Mouse (Mus musculus) hindbrain, postnatal 0 days (tissue): ENCODE results near the gene Wdfy2. TPM values are rescaled to one million over a fixed set of nuclear protein-coding genes. Genes with fewer than 3 reads are reported as not detected.

Experiments
- ATAC-seq: fragments of 200-750 bp; cut with Nextera tagmentation; 2 replicates; pipeline ENCODE4 v1.8.0; 2017; ENCODE audit warnings: mild to moderate bottlenecking, moderate TSS enrichment, moderate library complexity
- DNase-seq: peaks from one replicate; pipeline ENCODE4 v3.0.0-alpha.2; 2015; ENCODE audit warnings: low spot score
- H3K27ac ChIP-seq: fragments of 300-500 bp; sonication (generic); 2 replicates; pipeline ENCODE4 v1.5.1; 2014; ENCODE audit warnings: mild to moderate bottlenecking
- H3K27me3 ChIP-seq: fragments of 300-500 bp; sonication (generic); 2 replicates; pipeline ENCODE4 v1.6.1; 2014; ENCODE audit warnings: low read length, mixed read lengths; ENCODE audit not compliant: insufficient read depth
- H3K36me3 ChIP-seq: fragments of 300-500 bp; sonication (generic); 2 replicates; pipeline ENCODE4 v1.6.1; 2014; ENCODE audit warnings: low read length, mixed read lengths; ENCODE audit not compliant: insufficient read depth
- H3K4me1 ChIP-seq: fragments of 300-500 bp; sonication (generic); 2 replicates; pipeline ENCODE4 v1.6.1; 2014; ENCODE audit warnings: antibody characterized with exemption, low read length, mixed read lengths; ENCODE audit not compliant: insufficient read depth
- H3K4me2 ChIP-seq: fragments of 300-500 bp; sonication (generic); 2 replicates; pipeline ENCODE4 v1.6.1; 2014; ENCODE audit warnings: low read depth, mild to moderate bottlenecking, low read length, moderate library complexity, mixed read lengths
- H3K4me3 ChIP-seq: fragments of 300-500 bp; sonication (generic); 2 replicates; pipeline ENCODE4 v1.5.1; 2014; ENCODE audit warnings: low read length
- H3K9ac ChIP-seq: fragments of 300-500 bp; sonication (generic); replicated peaks from 2 replicates; pipeline ENCODE4 v1.6.1; 2014; ENCODE audit warnings: mild to moderate bottlenecking, low read length, moderate library complexity, mixed read lengths
- H3K9me3 ChIP-seq: fragments of 300-500 bp; sonication (generic); 2 replicates; pipeline ENCODE4 v1.6.1; 2016; ENCODE audit warnings: low read length, mixed read lengths
- CTCF ChIP-seq: IDR thresholded peaks from 2 replicates; pipeline ENCODE4 v1.5.1; 2016; ENCODE audit warnings: antibody characterized with exemption, control low read depth, low read depth
- WGBS: fragments of 180-500 bp; shearing (Covaris S2); extraction: QIAGEN DNeasy Blood & Tissue Kit; methylation state at CpG from one replicate; pipeline ENCODE4 v1.1.7; 2014; 5-methylcytosine and 5-hydroxymethylcytosine counted together
- polyA plus RNA-seq: library from polyadenylated mRNA; unstranded; fragments of >200 nt; fragmentation: Nextera tagmentation; extraction: Ambion mirVana; gene quantifications from 2 replicates; pipeline ENCODE4 v1.2.1, GENCODE M21; 2015
- total RNA-seq: library from RNA; depleted of rRNA; stranded (reverse); fragments of >200 nt; gene quantifications from 2 replicates; pipeline ENCODE4 v1.2.3, GENCODE M21; 2014

Gene Wdfy2
- total and polyA plus RNA-seq, 2 experiments from 2014 or later, result 4.6 to 20.6 TPM

- no peak for DNase-seq
- TF ChIP-seq CTCF, result no peak
- H3K27ac ChIP-seq, result no peak overlapping the region
These were observed 5.0 kb downstream of the Wdfy2 start for GRCm38 (mm10) chr14:62842495-62842894.

GRCm38 (mm10) chr14:62842976-62843375 lies 5.5 kb downstream of the Wdfy2 start:
- no peak overlapping the region for H3K4me3 ChIP-seq
- H3K36me3 ChIP-seq, result no peaks in the 10 kb centered on the region
- H3K9ac ChIP-seq, result no peak overlapping the region
- H3K9me3 ChIP-seq, result no peaks in the 10 kb centered on the region
- 62% methylated on average over 2 of the region's 2 CpGs for WGBS
- ATAC-seq, result no peak
- H3K4me2 ChIP-seq, result no peak overlapping the region
- no peaks in the 10 kb centered on the region for H3K27me3 ChIP-seq
- peaks cover 7% of the 10 kb centered on the region for H3K4me1 ChIP-seq
- no peak for TF ChIP-seq CTCF
- H3K27ac ChIP-seq, result no peak overlapping the region
- DNase-seq, result no peak

More at GRCm38 (mm10) chr14:62842495-62842894, 5.0 kb downstream of the Wdfy2 start:
- no peaks in the 10 kb centered on the region for H3K9me3 ChIP-seq
- no peak overlapping the region for H3K9ac ChIP-seq
- no peak for ATAC-seq
- H3K36me3 ChIP-seq, result no peaks in the 10 kb centered on the region
- no peaks in the 10 kb centered on the region for H3K27me3 ChIP-seq
- H3K4me3 ChIP-seq, result no peak overlapping the region
- H3K4me1 ChIP-seq, result peaks cover 7% of the 10 kb centered on the region
- H3K4me2 ChIP-seq, result no peak overlapping the region

GRCm38 (mm10) chr14:62844226-62844625 lies 6.7 kb downstream of the Wdfy2 start:
- 85% methylated on average over 8 of the region's 8 CpGs for WGBS

GRCm38 (mm10) chr14:62845011-62845840 lies 7.7 kb downstream of the Wdfy2 start:
- H3K4me3 ChIP-seq, result no peak overlapping the region
- WGBS, result 56% methylated on average over 8 of the region's 8 CpGs
- DNase-seq, result no peak
- H3K4me1 ChIP-seq, result no peaks in the 10 kb centered on the region; the same call in 1 of the 2 replicates
- TF ChIP-seq CTCF, result no peak
- H3K9me3 ChIP-seq, result no peaks in the 10 kb centered on the region
- no peaks in the 10 kb centered on the region for H3K27me3 ChIP-seq
- no peaks in the 10 kb centered on the region for H3K36me3 ChIP-seq
- no peak for ATAC-seq
- H3K4me2 ChIP-seq, result no peak overlapping the region
- peak overlapping the region; percentile 20; the same call in 1 of the 2 replicates for H3K27ac ChIP-seq
- H3K9ac ChIP-seq, result no peak overlapping the region

More at GRCm38 (mm10) chr14:62844226-62844625, 6.7 kb downstream of the Wdfy2 start:
- ATAC-seq, result no peak
- Histone ChIP-seq H3K4me2 (0 out of 2 replicates have a peak overlapping the region, but pooled peaks have one; percentile 3), H3K9me3 (no peaks in the 10 kb centered on the region), H3K4me1 (peaks cover 5% of the 10 kb centered on the region), H3K27me3 (no peaks in the 10 kb centered on the region), H3K27ac (0 out of 2 replicates have a peak overlapping the region, but pooled peaks have one; percentile 20), H3K9ac (no peak overlapping the region), H3K36me3 (no peaks in the 10 kb centered on the region), H3K4me3 (no peak overlapping the region)
- no peak for DNase-seq
- no peak for TF ChIP-seq CTCF

- no peak overlapping the region for H3K27ac ChIP-seq
- ATAC-seq, result peak; percentile 77
- peak; percentile 39 for DNase-seq
These were observed 13.5 kb downstream of the Wdfy2 start for GRCm38 (mm10) chr14:62850980-62851379.

GRCm38 (mm10) chr14:62852840-62853239 lies 15.4 kb downstream of the Wdfy2 start:
- no peak overlapping the region for H3K27ac ChIP-seq
- no peaks in the 10 kb centered on the region for H3K9me3 ChIP-seq
- 64% methylated on average over 3 of the region's 3 CpGs for WGBS
- H3K4me1 ChIP-seq, result peaks cover 11% of the 10 kb centered on the region; the same call in 1 of the 2 replicates
- no peaks in the 10 kb centered on the region for H3K27me3 ChIP-seq
- no peaks in the 10 kb centered on the region for H3K36me3 ChIP-seq
- no peak for DNase-seq
- no peak overlapping the region for H3K4me3 ChIP-seq
- no peak overlapping the region for H3K9ac ChIP-seq
- no peak overlapping the region for H3K4me2 ChIP-seq
- ATAC-seq, result no peak
- no peak for TF ChIP-seq CTCF

More at GRCm38 (mm10) chr14:62850980-62851379, 13.5 kb downstream of the Wdfy2 start:
- WGBS, result 24% methylated on average over 6 of the region's 6 CpGs
- Histone ChIP-seq H3K27me3 (no peaks in the 10 kb centered on the region), H3K9ac (no peak overlapping the region), H3K4me3 (no peak overlapping the region), H3K4me1 (peaks cover 10% of the 10 kb centered on the region; the same call in 1 of the 2 replicates), H3K4me2 (no peak overlapping the region), H3K36me3 (no peaks in the 10 kb centered on the region), H3K9me3 (no peaks in the 10 kb centered on the region)
- TF ChIP-seq CTCF, result no peak
